7 mouse cellular contexts compared by ENCODE assay signal in genomic region chr10:61694870-61695670, GRCm38 (mm10). TPM values are rescaled to one million over a fixed set of nuclear protein-coding genes. Genes with fewer than 3 reads are reported as not detected.
DNase-seq lines count a peak whose midpoint lies in the region; ATAC-seq and TF ChIP-seq lines count a peak whose summit lies in the region.

TSS of gene Tysnd1 (plus strand) at chr10:61695514.

- peak within 1 kb of the TSS; percentile 78 for H3K9ac ChIP-seq in intestine, postnatal 0 days (ENCODE audit: low read depth, low read length)
- H3K9ac ChIP-seq in midbrain, embryonic 12.5 days (replicated peaks), result peak within 1 kb of the TSS; percentile 76

- WGBS in embryonic facial prominence, embryonic 10.5 days, result under 1% methylated on average over 42 of the region's 42 CpGs
- under 1% methylated on average over 42 of the region's 42 CpGs for WGBS in intestine, postnatal 0 days
- under 1% methylated on average over 41 of the region's 42 CpGs for WGBS in midbrain, embryonic 12.5 days
- 1% methylated on average over 42 of the region's 42 CpGs for WGBS in small intestine, adult 2 months

- H3K27me3 ChIP-seq in embryonic facial prominence, embryonic 10.5 days (replicated peaks; ENCODE audit: low read depth, poor library complexity, severe bottlenecking), result no peaks in the 10 kb centered on the region
- no peaks in the 10 kb centered on the region for H3K27me3 ChIP-seq in intestine, postnatal 0 days (replicated peaks; ENCODE audit: control insufficient read depth, insufficient read depth, low read length)
- peaks cover 9% of the 10 kb centered on the region; the same call in 1 of the 2 replicates for H3K27me3 ChIP-seq in midbrain, embryonic 12.5 days
- no peaks in the 10 kb centered on the region for H3K27me3 ChIP-seq in small intestine, adult 2 months (ENCODE audit: control insufficient read depth, insufficient read depth, low read length)

- intact Hi-C loops in left cerebral cortex, postnatal 4 days (cut with DNase I), result no loop called here

- peaks cover 64% of the 10 kb centered on the region for H3K36me3 ChIP-seq in embryonic facial prominence, embryonic 10.5 days (replicated peaks)
- peaks cover 31% of the 10 kb centered on the region for H3K36me3 ChIP-seq in intestine, postnatal 0 days (ENCODE audit: control insufficient read depth, insufficient read depth)
- H3K36me3 ChIP-seq in midbrain, embryonic 12.5 days, result peaks cover 39% of the 10 kb centered on the region
- H3K36me3 ChIP-seq in small intestine, adult 2 months (ENCODE audit: control insufficient read depth, insufficient read depth, low read length), result peaks cover 32% of the 10 kb centered on the region

- peak within 1 kb of the TSS; percentile 75 for H3K27ac ChIP-seq in embryonic facial prominence, embryonic 10.5 days (replicated peaks)
- peak within 1 kb of the TSS; percentile 76 for H3K27ac ChIP-seq in intestine, postnatal 0 days (ENCODE audit: low read depth, low read length)
- H3K27ac ChIP-seq in midbrain, embryonic 12.5 days (replicated peaks), result peak within 1 kb of the TSS; percentile 50
- H3K27ac ChIP-seq in small intestine, adult 2 months (ENCODE audit: insufficient read depth, low read depth, low read length), result peak within 1 kb of the TSS; percentile 72

- H3K4me1 ChIP-seq in embryonic facial prominence, embryonic 10.5 days, result peaks cover 24% of the 10 kb centered on the region
- H3K4me1 ChIP-seq in intestine, postnatal 0 days (replicated peaks; ENCODE audit: control insufficient read depth, insufficient read depth, low read length), result peaks cover 7% of the 10 kb centered on the region; the same call in 1 of the 2 replicates
- H3K4me1 ChIP-seq in midbrain, embryonic 12.5 days, result peaks cover 23% of the 10 kb centered on the region
- H3K4me1 ChIP-seq in small intestine, adult 2 months (ENCODE audit: control insufficient read depth, insufficient read depth, insufficient read length, low read length), result peaks cover 16% of the 10 kb centered on the region

- peak; percentile 93 for ATAC-seq in intestine, postnatal 0 days
- peak; percentile 98 for ATAC-seq in midbrain, embryonic 12.5 days (ENCODE audit: low FRiP score, low read depth)

- peak; percentile 73; the same call in 1 of the 2 replicates for TF ChIP-seq POLR2A in small intestine, adult 2 months (IDR thresholded peaks at IDR 0.05; ENCODE audit: low read depth, low read length)

- H3K4me2 ChIP-seq in intestine, postnatal 0 days (replicated peaks; ENCODE audit: low read depth), result peak within 1 kb of the TSS; percentile 99
- peak within 1 kb of the TSS; percentile 100 for H3K4me2 ChIP-seq in midbrain, embryonic 12.5 days (replicated peaks)

- peak within 1 kb of the TSS; percentile 99 for H3K4me3 ChIP-seq in embryonic facial prominence, embryonic 10.5 days
- H3K4me3 ChIP-seq in intestine, postnatal 0 days (ENCODE audit: low read depth, low read length), result peak within 1 kb of the TSS; percentile 93
- peak within 1 kb of the TSS; percentile 95 for H3K4me3 ChIP-seq in midbrain, embryonic 12.5 days
- H3K4me3 ChIP-seq in small intestine, adult 2 months (ENCODE audit: low read depth, low read length), result peak within 1 kb of the TSS; percentile 96

- peak; percentile 98 for DNase-seq in adrenal gland, postnatal 10 days
- peak; percentile 95 for DNase-seq in embryonic facial prominence, embryonic 10.5 days (ENCODE audit: low spot score)
- peak; percentile 87 for DNase-seq in gonadal fat pad, adult 2 months (ENCODE audit: low read depth)
- peak; percentile 99 for DNase-seq in left cerebral cortex, postnatal 4 days

- peak; percentile 56 for TF ChIP-seq CTCF in intestine, postnatal 0 days (IDR thresholded peaks at IDR 0.05; ENCODE audit: low read depth)
- TF ChIP-seq CTCF in small intestine, adult 2 months (IDR thresholded peaks at IDR 0.05; ENCODE audit: extremely low read depth, insufficient read length, insufficient replicate concordance, low read depth, low read length), result peak; percentile 42; the same call in 1 of the 2 replicates

- H3K9me3 ChIP-seq in embryonic facial prominence, embryonic 10.5 days, result no peaks in the 10 kb centered on the region
- no peaks in the 10 kb centered on the region for H3K9me3 ChIP-seq in intestine, postnatal 0 days (ENCODE audit: control insufficient read depth)
- no peaks in the 10 kb centered on the region for H3K9me3 ChIP-seq in midbrain, embryonic 12.5 days

RNA-seq across cellular contexts. Expression of gene Tysnd1, which starts in this region (rescaled TPM):
- total RNA-seq in adrenal gland, postnatal 10 days (2021), result 10 to 100 TPM; 84.3 to 87.3 TPM
- 29.4 and 31.2 TPM in 2 replicates for polyA plus RNA-seq in embryonic facial prominence, embryonic 10.5 days (2016; fragmentation: Nextera tagmentation; extraction: Ambion mirVana)
- polyA plus RNA-seq in gonadal fat pad, adult 2 months (2012; rRNA removed), result 56.5 and 58.5 TPM in 2 replicates
- 22.2 and 24.7 TPM in 2 replicates for polyA plus RNA-seq in intestine, postnatal 0 days (2015; fragmentation: Nextera tagmentation; extraction: Ambion mirVana)
- total RNA-seq in left cerebral cortex, postnatal 4 days (2021), result 10 to 100 TPM; 32.0 to 36.6 TPM
- 30.9 and 33.2 TPM in 2 replicates for polyA plus RNA-seq in midbrain, embryonic 12.5 days (2016; fragmentation: Nextera tagmentation; extraction: Ambion mirVana)
- 83.5 and 110 TPM in 2 replicates for polyA plus RNA-seq in small intestine, adult 2 months (2012; rRNA removed)

Comparison
In these comparisons a context has a peak if more than half of its experiments do, and no peak if none do; other contexts are left out.
1. Peak in every context shown above with its lines: DNase-seq, ATAC-seq, H3K4me3 ChIP-seq and H3K27ac ChIP-seq.